Mouse (Mus musculus) heart, adult 8-10 months (tissue): Measurements from ENCODE around the gene Arhgef16. TPM values are rescaled to one million over a fixed set of nuclear protein-coding genes. Genes with fewer than 3 reads are reported as not detected.

Experiments
- DNase-seq: peaks from one replicate; pipeline ENCODE4 v3.0.0; 2022; ENCODE audit warnings: low spot score
- total RNA-seq, 4 experiments: library from RNA; stranded (reverse); gene quantifications; 2 replicates each; pipeline ENCODE4 v1.2.4; 2022

Arhgef16 gene
- total RNA-seq, 4 experiments from 2014 or later = 0.47 to 1.2 (median 0.53) TPM

GRCm38 (mm10) chr4:154293735-154294201 is 7.7 kb downstream of the Arhgef16 start:
- DNase-seq = no peak

- DNase-seq = no peak
These were observed 17.8 kb downstream of the Arhgef16 start for GRCm38 (mm10) chr4:154283671-154284070.

GRCm38 (mm10) chr4:154279481-154279880 is 22.0 kb downstream of the Arhgef16 start:
- DNase-seq = no peak

- peak; percentile 61 for DNase-seq
These were observed 28.5 kb downstream of the Arhgef16 start for GRCm38 (mm10) chr4:154273000-154273399.

- DNase-seq = no peak
These were observed 32.0 kb downstream of the Arhgef16 start for GRCm38 (mm10) chr4:154269520-154269919.

- no peak for DNase-seq
These were observed 34.0 kb downstream of the Arhgef16 start for GRCm38 (mm10) chr4:154267511-154267910.

GRCm38 (mm10) chr4:154262071-154262470 is 39.4 kb downstream of the Arhgef16 start:
- DNase-seq = no peak

- DNase-seq = no peak
These were observed 40.7 kb downstream of the Arhgef16 start for GRCm38 (mm10) chr4:154260755-154261154.

GRCm38 (mm10) chr4:154252537-154253255 is 48.8 kb downstream of the Arhgef16 start:
- no peak for DNase-seq

GRCm38 (mm10) chr4:154249316-154249715 is 52.2 kb downstream of the Arhgef16 start:
- DNase-seq = no peak

GRCm38 (mm10) chr4:154248092-154248805 is 53.2 kb downstream of the Arhgef16 start:
- DNase-seq = no peak

GRCm38 (mm10) chr4:154247207-154248091 is 54.0 kb downstream of the Arhgef16 start:
- no peak for DNase-seq

GRCm38 (mm10) chr4:154246115-154247040 is 55.1 kb downstream of the Arhgef16 start:
- peak; percentile 80 for DNase-seq

- DNase-seq = no peak
These were observed 56.1 kb downstream of the Arhgef16 start for GRCm38 (mm10) chr4:154245342-154245741.

GRCm38 (mm10) chr4:154240608-154241007 is 60.9 kb downstream of the Arhgef16 start:
- no peak for DNase-seq

GRCm38 (mm10) chr4:154239199-154239598 is 62.3 kb downstream of the Arhgef16 start:
- no peak for DNase-seq

- DNase-seq = no peak
These were observed 64.2 kb downstream of the Arhgef16 start for GRCm38 (mm10) chr4:154237306-154237705.

- no peak for DNase-seq
These were observed 64.6 kb downstream of the Arhgef16 start for GRCm38 (mm10) chr4:154236893-154237292.

GRCm38 (mm10) chr4:154236001-154236400 is 65.5 kb downstream of the Arhgef16 start:
- no peak for DNase-seq

- DNase-seq = peak; percentile 76
These were observed 69.2 kb downstream of the Arhgef16 start for GRCm38 (mm10) chr4:154232295-154232694.

GRCm38 (mm10) chr4:154231380-154231779 is 70.1 kb downstream of the Arhgef16 start:
- no peak for DNase-seq
